Mouse (Mus musculus) adrenal gland, postnatal 36 days (tissue): Measurements from ENCODE around the gene Gm42791. TPM values are rescaled to one million over a fixed set of nuclear protein-coding genes. Genes with fewer than 3 reads are reported as not detected.

Experiments
- DNase-seq, 2 experiments: peaks; one replicate each; pipeline ENCODE4 v3.0.0; 2021; ENCODE audit warnings: mixed read lengths in 1 of 2
- total RNA-seq, 2 experiments: library from RNA; stranded (reverse); gene quantifications; 2 replicates each; pipeline ENCODE4 v1.2.3; 2021

Gene Gm42791
- total RNA-seq, 2 experiments from 2014 or later = 4.2 to 5.7 TPM

- no peak for DNase-seq
These were observed 14.2 kb upstream of the Gm42791 start for GRCm38 (mm10) chr5:149009111-149009510.

DNA sequence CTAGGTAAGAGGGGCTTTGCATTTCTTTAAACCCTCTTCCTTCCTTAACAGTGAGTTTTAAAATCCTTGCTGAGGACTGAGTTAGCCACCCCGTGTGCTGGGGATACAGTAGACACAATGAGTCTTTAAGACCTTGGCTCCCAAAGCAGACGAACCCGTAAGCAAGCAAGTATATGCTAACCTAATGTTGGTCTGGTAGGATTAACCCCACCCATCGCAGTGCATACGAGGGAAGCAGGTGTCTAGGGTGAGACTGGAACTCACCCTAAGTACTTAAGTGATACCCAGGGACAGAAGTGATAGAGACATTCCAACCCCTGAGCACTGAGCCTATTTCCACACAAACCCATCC, 12.3 kb upstream of the Gm42791 start:
- DNase-seq = no peak

- DNase-seq = peak; percentile 100
These were observed 11.7 kb upstream of the Gm42791 start for GRCm38 (mm10) chr5:149006362-149007294.

DNA sequence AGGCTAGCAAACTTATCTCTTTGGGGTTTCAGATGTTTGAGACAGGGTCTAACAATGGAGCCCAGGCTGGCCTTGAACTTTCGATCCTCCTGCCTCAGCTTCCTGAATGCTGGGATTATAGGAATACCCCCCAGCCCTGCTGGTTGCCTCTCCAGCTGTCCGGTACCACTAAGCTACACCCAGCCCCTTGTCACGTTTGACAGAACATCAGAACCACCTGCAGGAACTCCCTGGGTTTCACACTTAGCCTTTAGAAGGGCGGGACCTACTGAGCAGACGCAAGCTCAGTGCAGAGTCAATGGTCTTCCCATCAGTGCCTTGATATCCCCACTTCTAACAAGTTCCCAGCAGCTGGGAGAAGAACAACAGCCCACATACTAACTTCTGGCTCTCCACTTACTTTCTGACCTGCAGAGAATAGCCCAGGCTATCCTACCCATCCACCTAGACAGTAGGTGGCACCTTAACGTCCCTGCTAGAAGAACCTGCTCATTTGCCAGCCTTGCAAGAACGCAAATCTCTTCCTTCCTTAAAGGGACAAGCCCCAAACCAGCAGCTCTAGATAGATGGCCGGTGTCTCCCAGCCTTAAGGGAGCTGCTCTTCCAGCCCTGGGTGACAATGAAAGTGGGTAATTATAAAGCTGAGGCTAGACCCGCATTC, 10.9 kb upstream of the Gm42791 start:
- DNase-seq = no peak

DNA sequence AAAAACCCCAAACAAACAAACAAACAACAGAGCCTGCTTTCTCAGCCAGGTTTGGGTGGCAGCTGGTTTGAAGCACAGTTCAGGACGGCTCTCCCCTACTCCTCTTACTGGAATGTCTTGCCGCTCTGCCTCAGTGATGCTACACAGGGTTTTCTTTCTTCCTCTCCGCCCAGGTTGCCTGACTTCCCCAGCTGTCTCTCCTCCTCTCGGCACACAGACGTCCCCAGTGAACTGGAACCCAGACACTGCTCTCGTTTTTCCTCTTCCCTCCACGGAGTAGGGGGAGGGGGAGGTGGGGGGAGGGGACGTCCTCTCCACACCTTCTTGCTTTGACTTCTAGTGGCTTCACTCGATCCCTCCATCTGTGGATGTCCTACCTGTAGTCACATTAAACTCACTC, 10.1 kb upstream of the Gm42791 start:
- no peak for DNase-seq

GRCm38 (mm10) chr5:149003137-149003536, 8.2 kb upstream of the Gm42791 start:
- no peak for DNase-seq

DNA sequence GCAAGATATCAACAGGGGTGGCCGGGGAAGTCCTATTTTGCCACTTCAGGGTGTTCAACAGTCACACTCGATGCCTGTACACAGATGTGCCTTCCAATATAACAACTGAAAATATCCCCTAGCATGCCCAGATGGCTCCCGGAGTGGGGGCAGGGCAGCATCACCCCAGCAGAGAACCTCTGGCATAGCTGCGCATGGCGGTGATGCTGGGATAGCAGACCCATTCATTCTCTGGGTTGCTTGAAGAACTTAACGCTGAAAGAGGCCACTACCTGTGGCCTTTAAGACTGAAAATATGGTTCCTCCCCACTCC, 7.8 kb upstream of the Gm42791 start:
- DNase-seq = no peak

DNA sequence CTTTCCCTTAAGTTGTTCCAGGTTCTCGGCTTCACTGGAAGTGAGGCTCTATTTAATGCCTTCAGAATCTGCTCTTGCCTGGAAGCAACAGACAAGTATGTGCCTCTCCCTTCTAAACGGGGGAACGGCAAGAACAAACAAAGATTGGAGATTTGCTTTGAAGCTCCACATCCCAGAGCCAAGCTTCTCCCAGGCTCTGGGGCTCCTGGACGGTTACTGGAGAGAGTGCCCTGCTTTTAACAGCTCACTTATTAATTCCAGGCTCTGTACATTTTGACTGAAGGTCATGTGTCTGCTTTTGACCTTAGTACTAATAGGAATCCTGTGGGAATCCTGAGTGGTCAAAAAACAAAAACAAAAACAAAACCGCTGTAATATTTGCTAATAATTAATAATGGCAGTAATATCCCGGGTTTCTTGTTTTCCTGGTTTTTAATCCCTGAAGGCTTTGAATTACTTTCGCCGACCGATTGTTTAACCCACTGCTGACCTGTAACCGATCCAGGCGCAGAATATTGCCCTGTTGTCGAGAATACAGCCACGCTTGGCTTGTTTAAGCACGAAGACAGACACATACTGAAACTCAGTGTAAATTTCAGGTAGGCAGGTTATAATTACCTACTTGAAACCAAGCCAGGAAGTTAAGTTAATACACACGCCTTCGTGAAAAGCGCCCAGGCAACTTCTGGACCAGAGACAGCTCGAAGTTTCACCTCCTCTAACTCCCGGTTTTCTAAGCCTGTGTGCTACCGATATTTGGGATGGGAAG, 7.3 kb upstream of the Gm42791 start:
- no peak for DNase-seq

DNA sequence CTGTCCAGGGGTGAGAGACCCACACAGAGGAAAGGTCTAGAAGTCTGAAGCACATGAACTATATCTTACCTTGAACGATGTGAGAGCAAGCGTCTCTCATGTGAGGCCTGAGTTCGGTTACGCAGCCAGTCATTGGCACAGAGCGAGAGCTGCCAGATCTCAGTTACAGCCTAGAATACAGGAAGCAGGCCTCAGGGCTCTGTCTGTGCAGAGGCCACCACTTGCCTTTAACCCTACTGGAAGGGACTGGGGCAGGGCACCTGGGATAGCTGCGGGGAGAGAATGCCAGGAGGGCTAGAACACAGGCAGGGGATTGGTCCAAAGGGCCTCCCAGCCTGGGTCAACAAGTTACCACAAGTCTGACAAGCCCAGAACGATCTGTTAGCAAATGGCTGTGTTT, 4.9 kb upstream of the Gm42791 start:
- peak in 1 of 2 experiments; percentile 28 for DNase-seq

DNA sequence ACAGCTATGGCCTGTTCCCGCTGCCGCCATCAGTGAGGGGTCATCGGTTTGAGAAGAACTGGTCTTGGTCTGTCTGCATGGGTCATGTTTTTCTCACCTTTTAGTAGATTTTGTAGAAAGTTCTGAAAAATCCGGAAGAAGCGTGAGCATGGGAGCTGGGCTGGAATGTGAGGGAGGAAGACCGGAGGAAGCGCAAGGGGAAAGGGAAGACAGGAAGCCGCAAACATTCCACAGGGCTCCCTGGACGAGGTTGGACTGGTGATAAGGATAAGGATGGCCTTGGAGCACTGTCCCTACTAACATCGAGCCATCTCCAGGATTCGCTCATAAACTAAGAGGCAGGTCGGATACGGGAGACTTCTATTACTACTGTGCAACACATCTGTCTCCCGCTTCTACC, 3.6 kb upstream of the Gm42791 start:
- DNase-seq = no peak

GRCm38 (mm10) chr5:148996709-148997037, 1.7 kb upstream of the Gm42791 start:
- no peak for DNase-seq

DNA sequence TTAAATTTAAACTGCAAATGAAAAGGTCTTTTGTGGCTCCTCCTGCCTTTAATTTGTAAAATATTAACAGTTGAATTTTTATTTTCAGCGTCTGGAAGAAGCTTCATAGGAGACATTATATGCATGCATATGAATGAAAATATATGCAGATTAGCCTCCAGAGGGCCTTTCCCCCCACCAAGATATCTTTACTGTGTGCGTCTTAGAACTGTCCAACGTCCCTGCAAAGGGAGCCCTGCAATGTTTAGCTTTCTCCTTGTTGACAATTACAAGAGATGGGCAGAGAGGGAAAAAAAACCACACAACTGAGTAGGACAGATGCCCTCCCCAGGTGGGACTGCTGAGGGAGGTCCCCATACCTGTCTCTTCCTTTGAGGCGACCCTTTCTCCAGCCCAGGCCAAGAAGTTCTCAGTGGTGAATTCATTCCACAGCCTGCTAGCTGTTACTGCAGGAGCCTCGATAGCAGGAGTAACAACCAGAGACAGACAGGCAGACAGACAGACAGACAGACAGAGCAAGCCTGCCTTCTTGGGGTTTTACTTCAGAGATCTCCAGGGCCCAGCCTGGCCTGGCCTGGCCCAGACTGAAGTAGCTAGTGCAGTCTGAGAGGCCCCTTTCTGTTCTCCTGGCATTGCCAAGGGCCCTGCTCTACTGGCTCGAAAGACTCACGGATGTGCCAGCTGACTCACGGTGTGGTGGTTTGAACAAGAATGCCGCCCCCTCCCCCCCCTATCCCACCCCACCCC, 1.2 kb upstream of the Gm42791 start:
- peak; percentile 58 to 61 for DNase-seq

- DNase-seq = no peak
These were observed 639 bp downstream of the Gm42791 start for GRCm38 (mm10) chr5:148994311-148994705.

GRCm38 (mm10) chr5:148992598-148992997, 2.3 kb downstream of the Gm42791 start:
- DNase-seq = no peak

- DNase-seq = peak; percentile 75 to 85
These were observed 4.0 kb downstream of the Gm42791 start for GRCm38 (mm10) chr5:148990891-148991311.

GRCm38 (mm10) chr5:148989480-148989879, 5.5 kb downstream of the Gm42791 start:
- DNase-seq = no peak

DNA sequence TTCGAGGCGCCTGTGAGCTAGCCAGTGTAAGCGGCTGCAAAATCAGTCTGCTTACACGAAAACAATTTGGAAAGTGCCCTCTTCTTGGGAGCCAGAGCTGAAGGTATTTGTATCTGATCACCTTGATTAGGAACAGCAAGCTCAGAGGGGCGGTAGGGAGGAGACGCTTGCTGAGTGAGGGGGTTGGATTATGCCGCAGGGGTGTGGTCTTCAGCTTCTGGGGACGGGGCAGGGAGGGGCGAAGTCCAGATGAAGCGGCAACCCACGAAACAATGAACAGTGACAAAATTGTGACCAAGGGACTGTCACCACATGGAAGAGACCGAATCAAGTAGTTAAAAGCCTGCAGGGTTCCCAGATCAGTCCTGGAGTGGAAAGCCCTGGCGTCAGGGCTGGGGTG, 10.0 kb downstream of the Gm42791 start:
- no peak for DNase-seq

DNA sequence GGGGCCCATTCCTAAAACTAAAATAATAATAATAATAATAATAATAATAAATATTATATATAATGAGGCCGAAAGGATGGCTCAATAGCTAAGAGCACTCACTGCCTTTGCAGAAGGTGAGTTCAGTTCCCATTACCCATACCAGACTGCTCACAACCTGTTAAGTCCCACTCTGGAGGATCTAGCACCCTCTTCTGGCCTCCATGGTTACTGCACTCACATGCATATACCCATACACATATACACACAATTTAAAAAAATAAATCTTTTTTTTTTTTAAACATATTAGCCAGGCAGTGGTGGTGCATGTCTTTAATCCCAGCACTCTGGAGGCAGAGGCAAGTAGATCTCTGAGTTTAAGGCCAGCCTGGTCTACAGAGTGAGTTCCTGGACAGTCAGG, 11.3 kb downstream of the Gm42791 start:
- DNase-seq = no peak

DNA sequence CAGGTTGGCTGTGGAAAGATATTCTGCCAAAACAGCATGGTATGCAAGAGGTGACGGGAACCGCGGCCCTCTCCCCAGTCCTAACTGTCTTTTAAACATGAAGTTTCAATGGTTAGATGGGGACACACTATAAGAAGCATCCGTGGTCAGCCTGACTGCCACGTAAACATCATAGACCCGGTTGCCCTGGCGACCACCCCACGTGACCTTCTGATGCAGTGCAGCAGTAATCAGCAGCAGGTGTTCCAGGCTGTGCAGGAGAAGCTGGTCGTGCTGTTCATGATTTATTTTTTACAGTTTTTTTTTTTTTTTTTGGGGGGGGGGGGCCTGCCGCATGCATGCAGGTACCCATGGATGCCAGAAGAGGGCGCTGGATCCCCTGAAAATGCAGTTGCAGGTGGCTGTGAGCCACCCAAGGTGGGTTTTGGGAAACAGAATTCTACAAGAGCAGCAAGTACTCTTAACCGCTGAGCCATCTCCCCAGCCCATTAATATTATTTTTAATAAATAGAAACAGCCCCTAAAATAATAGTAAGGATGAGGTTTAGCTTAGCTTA, 11.8 kb downstream of the Gm42791 start:
- no peak for DNase-seq

DNA sequence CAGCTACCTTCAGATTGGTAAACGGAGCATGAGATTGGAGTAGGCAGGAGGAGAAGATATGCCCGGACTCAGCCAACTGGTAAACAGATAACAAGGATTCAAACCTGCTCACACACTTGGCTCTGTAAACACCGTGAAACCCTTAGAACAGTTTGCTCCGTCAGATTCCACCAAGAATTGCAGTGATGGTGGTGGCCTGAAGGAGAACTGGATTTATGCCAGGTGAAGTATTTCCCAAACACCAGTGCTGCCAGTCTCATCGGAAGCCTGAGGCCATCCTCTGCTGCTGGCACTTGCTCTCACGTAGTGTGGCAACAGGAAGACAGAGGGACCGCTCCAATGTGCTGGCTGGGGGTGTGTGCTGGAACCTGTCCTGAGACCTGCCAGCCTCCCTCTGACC, 12.6 kb downstream of the Gm42791 start:
- DNase-seq = no peak

GRCm38 (mm10) chr5:148980607-148981006, 14.3 kb downstream of the Gm42791 start:
- DNase-seq = peak; percentile 53 to 58
